Mouse (Mus musculus) heart, postnatal 10 days (tissue): ENCODE measurements around the gene Gm14399. TPM values are rescaled to one million over a fixed set of nuclear protein-coding genes. Genes with fewer than 3 reads are reported as not detected.
A peak's percentile ranks its signal among the peaks of the same experiment; 100 is the strongest.
"Not testable (repeated sequence)": the region's sequence is repeated elsewhere in the genome, so short reads cannot be mapped to it uniquely, and the experiment has no call there.

Source experiments
- DNase-seq, 2 experiments: peaks; one replicate each; pipeline ENCODE4 v3.0.0; 2021
- intact Hi-C: fragments of 180-260 bp; cut with DNase I; formaldehyde crosslinking; loops from one replicate; pipeline ENCODE4 v1.15.1; 2025
- total RNA-seq, 2 experiments: library from RNA; stranded (reverse); gene quantifications; 2 replicates each; pipeline ENCODE4 v1.2.3; 2021

The Gm14399 gene
- 1 to 10 TPM; 7.1 to 9.0 TPM for total RNA-seq

DNA sequence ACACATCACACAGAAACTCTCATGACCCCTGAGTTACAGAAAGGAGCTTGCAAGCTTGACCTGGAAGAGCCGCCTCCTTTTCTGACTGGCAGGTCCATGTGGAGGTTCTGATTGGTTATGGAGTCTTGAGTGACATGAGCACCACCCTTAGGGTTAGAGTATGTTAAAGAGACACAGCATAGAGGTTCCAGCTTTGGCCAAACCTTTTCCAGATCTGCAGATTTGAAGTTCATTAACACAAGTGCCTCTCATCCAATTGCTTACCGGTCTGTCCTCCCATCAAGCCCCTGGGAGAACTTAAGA lies at the start of gene Gm14399:
Gene Gm14399, minus strand, starts transcription at position 20 of the 303 bp plus-strand sequence.
- intact Hi-C loops, DNase-seq: not testable (repeated sequence)

DNA sequence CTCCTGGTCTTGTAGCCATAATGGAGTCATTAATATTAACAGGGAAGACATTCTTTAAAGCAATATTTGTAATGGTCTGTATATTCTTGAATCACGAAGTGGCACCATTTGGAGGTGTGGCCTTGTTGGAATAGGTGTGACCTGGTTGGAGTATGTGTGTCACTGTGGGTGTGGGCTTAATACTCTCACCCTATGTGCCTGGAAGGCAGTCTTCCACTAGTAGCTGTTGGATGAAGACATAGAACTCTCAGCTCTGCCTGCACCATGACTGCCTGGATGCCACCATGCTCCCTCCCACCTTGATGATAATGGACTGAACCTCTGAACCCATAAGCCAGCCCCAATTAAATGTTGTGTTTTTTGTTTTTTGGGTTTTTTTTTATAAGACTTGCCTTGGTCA lies 37.2 kb upstream of the Gm14399 start:
- DNase-seq, intact Hi-C loops: not testable (repeated sequence)

DNA sequence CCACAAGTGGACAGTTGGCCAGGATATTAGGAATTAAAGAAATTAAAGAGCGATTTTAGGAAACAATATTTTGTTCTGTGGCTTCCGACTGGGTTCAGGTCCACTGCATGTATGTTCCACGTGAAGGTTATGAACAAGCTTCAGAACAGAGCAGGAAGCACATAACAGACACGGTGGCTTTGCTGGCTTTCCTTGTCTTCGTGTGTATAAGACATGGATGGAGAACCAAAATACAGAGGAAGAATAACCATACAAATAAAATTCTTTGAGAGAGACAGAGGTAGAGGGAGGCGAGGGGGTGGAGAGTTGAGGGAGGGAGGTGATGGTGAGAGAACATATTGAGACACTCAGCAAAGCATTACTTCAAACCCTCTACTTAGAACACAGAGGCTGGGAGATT lies 34.5 kb upstream of the Gm14399 start:
- DNase-seq: no peak
- intact Hi-C loops: no loop called here

DNA sequence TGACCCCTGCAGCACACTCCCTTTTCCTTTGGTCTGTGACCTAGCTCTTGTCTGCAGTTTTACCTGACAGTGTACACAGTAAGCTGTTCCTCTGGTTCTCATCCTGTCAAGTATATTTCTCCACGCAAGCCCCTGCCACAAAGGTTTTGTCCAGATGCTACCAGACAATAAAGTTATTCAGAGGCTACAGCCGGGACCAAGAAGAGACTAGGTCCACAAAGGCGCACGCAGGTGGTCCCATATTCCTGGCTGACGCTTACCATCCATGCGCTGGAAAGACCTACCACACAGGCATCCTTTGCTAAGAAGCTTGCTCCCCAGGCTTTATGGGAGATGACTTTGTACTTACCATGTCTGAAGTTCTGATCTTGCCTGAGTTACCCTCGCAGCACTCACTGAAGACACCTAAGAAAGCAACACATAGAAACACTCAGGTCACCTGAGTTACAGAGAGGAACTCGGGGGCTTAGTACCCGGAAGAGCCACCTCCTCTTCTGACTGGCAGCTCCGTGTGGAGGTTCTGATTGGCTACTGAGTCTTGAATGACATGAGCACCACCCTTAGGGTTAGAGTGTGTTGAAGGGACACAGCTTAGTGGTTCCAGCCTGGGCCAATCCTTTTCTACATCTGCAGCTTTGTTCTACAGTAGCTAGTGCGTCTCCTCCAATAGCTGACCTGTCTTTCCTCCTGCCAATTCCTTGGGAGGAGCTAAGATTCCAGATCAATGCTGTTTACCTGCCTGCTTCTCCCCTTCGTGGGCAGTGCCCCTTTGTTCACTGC lies 33.8 kb upstream of the Gm14399 start, which contains the start of gene Gm14443:
Gene Gm14443, minus strand, starts transcription at position 471 of the 780 bp plus-strand sequence.
- DNase-seq, intact Hi-C loops: not testable (repeated sequence)

DNA sequence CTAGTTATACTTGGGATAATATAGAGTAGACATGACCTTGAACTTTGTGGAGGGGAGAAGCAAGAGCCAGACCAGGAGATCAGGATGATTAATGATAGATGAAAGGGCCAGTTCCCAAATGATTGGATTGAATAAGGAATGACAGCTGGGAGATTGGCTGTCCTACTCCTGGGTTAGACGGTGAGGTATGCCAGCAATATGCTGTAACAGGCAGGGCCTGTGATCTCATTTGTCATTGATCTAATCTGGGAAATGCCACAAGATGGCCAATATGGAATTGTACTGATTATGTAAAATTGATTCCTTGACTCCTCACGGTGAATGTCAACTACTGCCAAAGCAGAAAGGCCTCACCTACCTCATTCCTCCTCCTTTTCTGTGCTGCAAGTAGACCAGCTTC lies 32.2 kb upstream of the Gm14399 start:
- intact Hi-C loops, DNase-seq: not testable (repeated sequence)

DNA sequence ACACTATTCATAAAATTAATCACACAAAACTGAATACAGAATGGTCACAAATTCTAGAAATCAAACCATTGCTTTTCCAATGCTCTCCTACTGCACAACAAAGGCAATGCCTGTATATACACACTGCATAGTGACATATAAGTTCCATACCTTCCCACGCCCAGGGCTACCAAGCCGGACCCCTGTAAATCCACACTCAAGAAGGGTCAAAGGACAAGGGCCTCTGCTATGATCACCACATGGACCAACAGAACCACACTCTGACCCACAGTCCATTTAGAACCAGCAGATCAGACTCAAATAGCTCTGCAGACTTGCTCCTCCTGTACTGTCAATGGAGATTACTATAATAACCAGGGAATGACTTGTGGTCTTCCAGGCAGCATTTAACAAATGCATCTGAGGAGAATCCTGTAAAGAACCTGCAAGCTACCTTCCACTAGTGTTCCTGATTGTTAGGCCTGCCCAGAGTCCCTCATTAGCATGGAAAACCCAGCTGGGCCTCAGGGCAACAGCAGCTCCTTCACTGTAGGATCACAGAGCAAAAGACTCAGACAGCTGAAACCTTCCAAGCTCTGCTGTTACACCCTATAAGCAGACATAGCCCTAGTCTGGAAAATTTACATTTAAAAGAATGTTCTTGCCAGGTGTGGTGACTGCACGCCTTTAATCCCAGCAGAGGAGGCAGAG lies 31.2 kb upstream of the Gm14399 start:
- DNase-seq: not testable (repeated sequence)

DNA sequence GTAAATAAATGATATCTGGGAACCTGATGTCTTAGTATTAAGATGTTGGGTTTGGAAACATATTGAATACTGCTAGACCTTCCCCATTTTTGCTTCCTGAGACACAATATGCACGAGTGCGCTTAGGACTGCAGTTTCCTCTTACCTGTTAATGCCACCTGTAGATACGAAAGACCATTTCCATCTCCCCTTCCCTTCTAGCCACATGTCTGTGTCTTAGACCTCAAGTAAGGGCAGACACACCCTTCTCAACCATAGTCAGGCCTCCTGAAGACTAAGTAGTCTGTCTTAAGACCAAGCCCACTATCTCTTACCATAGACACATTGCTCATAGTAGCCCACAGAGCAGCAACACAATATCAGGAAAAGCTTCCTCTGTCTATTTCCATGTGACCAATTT lies 30.3 kb upstream of the Gm14399 start:
- intact Hi-C loops: no loop called here
- no peak for DNase-seq

More for the DNA sequence above, 31.2 kb upstream of the Gm14399 start:
- intact Hi-C loops: not testable (repeated sequence)

DNA sequence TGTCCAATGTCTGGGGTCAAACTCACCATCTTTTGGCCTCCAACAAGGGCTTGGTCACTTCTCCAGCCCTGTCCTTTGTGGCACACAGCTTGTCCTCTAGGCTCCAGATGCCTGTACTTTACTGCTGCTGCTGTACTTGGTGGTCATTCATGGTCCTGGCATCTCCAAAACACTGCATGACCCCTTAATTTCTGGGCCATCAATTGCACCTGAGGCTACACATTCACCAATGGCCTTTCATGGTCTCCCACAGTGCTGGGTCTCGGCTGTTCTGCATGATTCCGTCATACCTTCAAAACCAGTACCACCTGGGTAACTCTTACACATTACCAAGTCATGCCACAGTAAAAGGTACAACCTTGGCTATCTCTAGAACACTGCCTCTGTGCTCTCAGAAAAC lies 25.1 kb upstream of the Gm14399 start:
- DNase-seq, intact Hi-C loops: not testable (repeated sequence)

DNA sequence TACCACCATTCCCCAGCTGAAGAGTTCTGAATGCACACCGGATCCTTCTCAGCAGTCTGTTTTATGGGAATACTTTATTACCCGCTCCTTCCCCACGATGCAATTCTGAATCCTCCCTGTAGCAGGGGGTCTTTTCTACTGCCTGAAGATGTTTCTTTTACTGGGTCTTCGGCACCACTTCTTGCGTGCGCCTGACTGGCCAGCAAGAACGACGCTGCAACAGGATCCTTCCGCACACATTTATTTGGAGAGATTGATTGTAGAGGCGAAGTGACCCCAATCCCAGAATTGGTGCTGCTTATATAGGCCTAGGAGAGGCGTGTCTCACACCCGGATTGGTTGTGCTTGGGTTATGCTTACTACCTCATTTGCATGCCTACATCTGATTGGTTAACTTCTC lies 23.3 kb upstream of the Gm14399 start:
- intact Hi-C loops, DNase-seq: not testable (repeated sequence)

DNA sequence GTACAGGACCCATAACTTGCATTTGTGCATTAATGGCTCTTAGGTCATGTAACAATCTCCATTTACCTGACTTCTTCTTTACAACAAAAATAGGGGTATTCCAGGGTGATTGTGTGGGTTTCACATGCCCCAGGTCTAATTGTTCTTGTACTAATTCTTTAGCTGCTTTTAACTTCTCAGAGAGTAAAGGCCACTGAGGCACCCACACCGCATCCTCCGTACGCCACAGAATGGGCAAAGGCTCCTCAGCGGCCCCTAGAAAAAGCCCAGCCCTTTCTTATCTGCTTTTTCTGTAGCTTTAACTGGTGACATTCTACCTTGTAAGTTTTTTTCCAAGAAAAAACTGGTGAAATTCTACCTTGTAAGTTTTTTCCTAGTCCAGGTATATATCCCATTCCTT lies 19.6 kb upstream of the Gm14399 start:
- intact Hi-C loops, DNase-seq: not testable (repeated sequence)

DNA sequence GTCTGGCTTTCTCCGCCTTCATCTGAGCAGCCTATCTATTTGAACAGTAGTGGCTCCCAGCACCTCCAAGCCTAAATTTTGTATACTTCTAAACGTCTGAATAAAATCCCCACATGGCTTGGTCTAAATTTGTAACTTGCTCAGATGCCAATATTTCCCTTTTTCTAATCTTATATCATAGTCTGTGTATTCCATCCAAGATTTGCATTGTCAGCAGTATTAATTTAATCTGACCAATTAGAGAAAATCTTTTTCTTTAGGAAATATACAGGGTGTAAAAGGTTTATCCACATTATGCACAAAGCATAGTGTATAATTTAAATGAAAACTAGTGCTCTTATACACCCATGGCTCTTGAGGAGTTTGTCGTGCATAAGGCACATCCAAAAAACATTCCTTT lies 16.8 kb upstream of the Gm14399 start:
- intact Hi-C loops: no loop called here
- no peak for DNase-seq

DNA sequence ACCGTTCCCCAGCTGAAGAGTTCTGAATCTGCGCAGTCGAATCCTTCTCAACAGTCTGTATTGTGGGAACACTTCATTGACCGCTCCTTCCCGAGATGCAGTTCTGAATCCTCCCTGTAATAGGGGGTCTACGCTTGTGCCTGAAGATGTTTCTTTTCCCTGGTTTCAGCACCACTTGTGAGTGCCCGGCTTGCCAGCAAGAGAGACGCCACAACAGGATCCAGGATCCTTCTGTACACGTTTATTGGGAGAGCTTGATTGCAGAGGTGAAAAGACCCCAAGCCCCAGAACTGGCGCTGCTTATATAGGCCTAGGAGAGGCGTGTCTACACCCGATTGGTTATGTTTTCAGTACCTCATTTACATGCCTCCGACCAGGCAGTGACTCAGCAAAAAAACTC lies 14.9 kb upstream of the Gm14399 start:
- intact Hi-C loops: no loop called here
- DNase-seq: no peak

DNA sequence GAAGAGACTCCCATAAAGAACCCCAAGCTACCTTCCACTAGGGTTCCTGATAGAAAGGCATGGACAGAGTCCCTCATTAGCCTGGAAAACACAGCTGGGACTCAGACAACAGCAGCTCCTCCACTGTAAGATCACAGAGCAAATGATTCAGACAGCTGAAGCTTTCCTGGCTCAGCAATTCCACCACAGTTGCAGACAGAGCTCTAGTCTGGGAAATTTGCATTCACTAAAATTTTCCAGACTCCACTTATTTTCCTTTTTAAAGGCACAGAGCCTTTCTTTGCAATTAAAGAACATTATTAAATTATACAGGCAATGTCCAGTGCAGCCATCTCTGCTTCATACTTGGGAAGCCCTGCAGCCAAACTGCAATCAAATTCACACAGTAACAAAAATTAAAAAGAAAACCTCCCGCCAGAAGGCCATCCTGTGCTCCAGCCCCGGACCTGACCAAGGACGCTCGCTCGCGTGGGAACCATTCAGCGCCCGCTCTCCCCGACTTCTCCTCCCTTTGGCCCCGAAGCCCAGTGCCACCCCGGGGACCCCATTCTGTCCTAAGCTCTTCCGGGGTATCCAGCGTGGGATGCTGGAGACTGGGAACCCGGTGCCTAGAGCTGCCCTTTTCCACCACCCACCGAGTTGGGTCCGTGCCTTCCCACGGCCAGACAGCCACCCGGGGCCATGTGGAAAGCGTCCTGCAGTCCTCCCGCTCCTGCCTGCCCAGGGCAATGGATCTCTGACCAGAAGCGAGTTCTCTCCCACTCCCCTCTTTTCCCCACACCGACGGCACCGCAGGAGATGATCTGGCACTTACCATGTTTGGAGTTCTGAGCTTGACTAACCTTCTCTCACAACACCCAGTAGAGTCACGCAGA lies 457 bp downstream of the Gm14399 start:
- peak; percentile 47 to 53 for DNase-seq
- intact Hi-C loops: not testable (repeated sequence)

DNA sequence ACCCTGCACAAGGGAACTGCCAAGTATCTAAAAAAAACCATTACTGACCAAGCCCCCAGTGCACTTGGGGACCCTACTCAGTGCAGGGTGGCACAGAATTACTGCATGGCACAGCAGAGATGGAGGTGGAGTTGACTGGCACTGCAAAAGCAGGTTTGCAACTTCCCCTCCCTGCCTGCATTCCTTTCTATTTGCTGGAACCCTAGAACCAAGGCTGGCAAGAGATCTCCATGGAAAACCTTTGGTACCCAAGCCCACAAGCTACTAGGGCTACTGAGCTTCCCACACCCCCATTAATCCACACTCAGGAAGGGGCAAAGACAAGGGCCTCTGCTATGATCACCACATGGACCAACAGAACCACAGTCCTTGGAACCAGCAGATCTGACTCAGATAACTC lies 1.2 kb downstream of the Gm14399 start:
- intact Hi-C loops: not testable (repeated sequence)

More for the DNA sequence above, 1.2 kb downstream of the Gm14399 start:
- DNase-seq: not testable (repeated sequence)

Other genes with a start within 250 kb of the Gm14399 start
- 1 to 10 TPM in 1 of 2 experiments, not detected in 1; 1.5 TPM for gene Gm14444, start 131.8 kb downstream of the Gm14399 start, total RNA-seq
- gene Gm14393, start 74.2 kb downstream of the Gm14399 start, total RNA-seq: under 1 TPM; 0.52 to 0.62 TPM
- gene Gm14443, start 33.9 kb upstream of the Gm14399 start, total RNA-seq: under 1 TPM; 0.50 to 0.62 TPM
- gene Gm14391, start 64.9 kb upstream of the Gm14399 start, total RNA-seq: 10 to 100 TPM; 40.8 to 56.5 TPM
- gene Gm14440, start 133.1 kb upstream of the Gm14399 start, total RNA-seq: 1 to 10 TPM; 5.0 to 8.5 TPM
- 10 to 100 TPM; 21.2 to 23.7 TPM for gene Gm4631, start 196.2 kb upstream of the Gm14399 start, total RNA-seq
- gene Zfp968, start 230.4 kb upstream of the Gm14399 start, total RNA-seq: 10 to 100 TPM; 10.6 to 17.4 TPM